Mouse (Mus musculus): ENCODE results near the gene Gli3.

Gli3 gene

DNA sequence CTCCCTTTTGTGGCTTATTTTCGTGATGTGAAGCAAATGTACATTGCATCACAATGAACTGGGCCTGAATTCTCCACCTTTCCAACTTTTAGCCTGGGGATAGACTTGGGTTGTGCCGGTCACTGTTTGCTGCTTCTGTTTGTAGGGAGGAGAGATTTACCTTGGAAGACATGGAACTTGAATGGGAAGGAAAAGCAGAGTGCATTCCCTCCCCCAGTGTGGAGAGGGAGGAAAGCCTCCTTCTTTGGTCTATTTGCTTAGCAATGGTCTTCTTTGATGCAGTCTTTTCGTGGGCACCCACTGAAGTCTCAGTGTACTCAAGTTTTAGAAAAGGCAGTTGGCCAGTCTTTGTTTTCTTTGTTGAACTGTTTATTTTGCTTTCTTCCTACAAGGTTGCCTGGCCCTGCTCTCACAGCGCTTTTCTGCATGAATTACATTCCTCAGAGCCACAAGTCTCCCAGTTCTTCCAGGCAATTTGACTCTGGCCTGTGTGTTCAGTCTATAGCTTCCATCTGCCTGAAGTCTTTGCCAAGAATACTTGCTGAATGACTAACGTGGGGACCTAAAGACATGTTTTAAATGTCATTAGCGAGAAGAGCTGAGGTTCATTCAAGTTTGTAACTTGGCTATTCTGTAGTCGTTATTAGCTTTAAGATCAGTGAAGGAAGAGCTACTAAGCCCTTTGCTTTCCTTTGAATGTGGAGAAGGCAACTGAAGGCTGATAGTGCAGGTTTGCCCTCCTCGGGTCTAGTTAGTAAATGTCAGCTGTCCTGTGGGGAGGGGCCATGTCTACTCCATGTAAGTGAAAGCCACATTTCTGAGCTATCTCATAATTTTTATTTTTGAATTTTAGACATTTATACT is 161.7 kb downstream of the Gli3 start:
- TF ChIP-seq GATA4 (IDR thresholded peaks at IDR 0.05; ENCODE audit: insufficient replicate concordance, low read length), result no peak

DNA sequence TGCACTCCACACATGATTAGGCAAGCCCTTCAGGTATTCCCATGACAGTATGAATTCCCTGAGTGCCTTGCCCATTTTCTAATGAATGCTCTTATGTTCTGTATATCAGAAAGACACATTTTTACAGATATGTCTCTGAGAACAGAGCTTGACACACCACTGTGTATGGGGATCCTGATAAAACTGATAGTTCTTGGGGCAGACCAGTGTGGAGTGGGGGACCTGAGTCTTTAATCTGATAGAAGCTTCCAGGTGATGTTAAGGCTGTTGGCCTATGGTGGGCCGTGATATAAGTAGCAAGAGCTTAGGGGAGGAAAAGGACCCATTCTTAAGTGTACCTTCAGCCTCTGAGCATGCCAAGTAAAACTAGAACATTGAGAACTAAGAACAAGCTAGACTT is 178.5 kb downstream of the Gli3 start:
- TF ChIP-seq GATA4 (IDR thresholded peaks at IDR 0.05; ENCODE audit: insufficient replicate concordance, low read length), result no peak

DNA sequence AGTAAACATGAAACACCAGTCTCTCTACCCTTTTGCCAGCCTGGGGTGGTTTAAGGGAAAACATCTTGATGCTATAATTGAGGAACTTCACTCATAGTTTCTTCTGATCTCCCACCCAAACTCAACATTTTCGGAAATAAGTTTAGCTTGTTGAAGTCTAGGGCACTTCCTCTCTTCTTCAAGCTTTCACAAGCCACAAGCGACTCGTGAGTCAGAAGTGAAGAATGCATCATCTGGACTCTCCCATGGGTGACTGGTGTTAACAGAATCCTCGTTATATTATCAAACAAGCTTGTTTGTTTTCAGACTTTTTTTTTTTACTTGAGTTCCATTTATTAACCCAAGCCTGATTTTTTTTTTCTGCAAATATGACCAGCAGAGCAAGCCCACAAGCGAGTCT is 197.5 kb downstream of the Gli3 start:
- no peak for TF ChIP-seq GATA4 (IDR thresholded peaks at IDR 0.05; ENCODE audit: insufficient replicate concordance, low read length)

DNA sequence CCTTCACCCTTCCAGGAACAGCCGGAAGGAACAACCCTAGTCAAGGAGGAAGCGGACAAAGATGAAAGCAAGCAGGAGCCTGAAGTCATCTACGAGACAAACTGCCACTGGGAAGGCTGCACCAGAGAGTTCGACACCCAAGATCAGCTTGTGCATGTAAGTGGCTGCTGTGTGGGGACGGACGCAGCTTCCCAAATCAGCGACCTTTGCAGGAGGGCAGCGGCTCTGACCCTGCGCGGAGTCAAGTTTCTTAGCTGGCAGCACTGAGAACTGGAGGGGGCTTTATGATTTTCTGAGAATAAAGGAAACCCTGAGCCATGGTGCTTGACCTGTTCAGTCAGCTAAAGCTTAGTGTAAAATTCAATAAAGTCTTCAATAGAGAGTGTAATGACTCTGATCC is 199.3 kb downstream of the Gli3 start:
- TF ChIP-seq GATA4 (IDR thresholded peaks at IDR 0.05; ENCODE audit: insufficient replicate concordance, low read length), result no peak

DNA sequence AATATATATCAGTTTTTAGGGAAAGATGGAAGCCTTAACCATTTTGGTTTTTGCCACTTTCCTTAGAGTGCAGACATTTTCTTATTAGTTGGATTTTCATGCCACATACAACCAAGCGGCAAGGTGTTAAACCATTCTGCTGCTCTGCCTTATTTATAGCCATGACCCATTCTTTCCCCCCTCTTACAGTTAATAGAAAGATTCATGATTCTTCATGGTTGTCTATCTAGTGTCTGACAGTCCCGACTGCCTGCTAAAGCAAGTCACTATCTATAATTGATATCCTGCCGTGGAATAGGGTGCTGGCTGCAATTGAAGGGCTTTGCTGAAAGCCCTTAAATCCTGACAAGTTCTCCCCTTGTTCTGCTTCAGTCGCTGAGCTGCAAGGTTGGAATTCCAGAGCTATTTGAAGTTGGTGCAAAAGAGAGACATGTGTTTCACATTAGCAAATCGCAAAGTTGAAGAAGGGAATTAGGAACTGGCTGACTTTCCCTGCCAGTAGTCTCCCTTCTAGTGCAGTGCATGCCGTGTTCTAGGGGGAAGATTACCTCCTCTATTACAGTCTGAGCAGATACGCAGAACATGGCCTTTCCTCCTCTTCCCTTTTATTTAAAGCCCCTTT is 201.7 kb downstream of the Gli3 start:
- TF ChIP-seq GATA4 (IDR thresholded peaks at IDR 0.05; ENCODE audit: insufficient replicate concordance, low read length), result no peak

DNA sequence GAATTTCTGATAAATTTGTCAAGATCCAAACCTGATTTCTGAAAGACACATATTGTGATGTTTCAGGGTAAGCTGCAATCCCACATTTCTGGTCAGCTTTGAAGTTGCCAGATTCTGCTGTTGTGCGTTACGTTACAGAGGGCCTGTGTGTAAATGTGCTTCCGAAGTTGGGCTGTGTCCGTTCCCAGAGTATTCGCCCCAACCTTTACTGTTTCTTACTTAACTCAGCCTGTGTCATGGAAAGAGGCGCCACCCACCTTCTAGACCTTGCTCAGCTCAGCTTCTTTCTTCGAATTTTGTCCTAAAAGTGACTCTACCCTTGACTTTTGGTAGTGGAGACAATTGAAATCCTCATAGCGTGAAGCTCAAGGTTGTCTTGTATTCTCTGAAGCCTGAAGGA is 202.5 kb downstream of the Gli3 start:
- TF ChIP-seq GATA4 (IDR thresholded peaks at IDR 0.05; ENCODE audit: insufficient replicate concordance, low read length), result no peak

DNA sequence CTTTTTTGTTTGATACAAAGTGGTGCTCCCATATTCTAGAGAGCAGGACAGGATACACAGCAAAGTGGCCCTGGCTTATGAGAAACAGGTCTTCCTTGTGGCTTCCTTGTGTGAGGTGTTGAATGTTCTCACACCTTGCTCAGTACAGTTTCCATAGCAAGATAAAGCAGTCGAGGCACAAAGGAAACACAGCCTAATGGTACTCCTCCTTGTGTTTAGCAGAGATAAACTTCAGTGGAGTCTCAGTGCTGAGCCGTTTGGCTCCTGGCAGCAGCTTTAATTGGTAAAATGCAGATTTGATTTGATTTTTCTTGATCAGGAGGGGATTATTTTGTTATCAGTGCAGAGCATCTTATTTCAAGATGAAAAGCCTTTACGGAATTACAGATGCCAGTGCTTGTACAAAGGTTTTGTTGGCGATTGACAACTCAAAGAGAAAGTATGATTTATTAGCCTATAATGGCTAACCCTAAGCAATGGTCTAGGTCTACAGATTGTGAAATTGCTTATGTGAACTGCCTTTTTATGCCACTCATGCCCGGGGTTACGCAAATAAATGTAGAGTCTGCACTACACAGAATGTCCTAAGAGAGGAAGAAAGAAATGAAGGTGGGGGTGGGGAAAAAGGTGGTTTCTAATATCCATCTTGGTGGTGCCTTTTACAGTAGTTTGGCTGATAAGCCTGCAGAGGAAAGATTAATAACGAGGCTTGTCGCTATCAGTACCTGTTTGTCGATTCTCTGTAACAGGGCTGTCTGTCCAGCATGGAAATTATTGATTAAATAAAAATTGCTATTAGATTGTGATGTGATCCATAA is 207.3 kb downstream of the Gli3 start:
- TF ChIP-seq GATA4 (IDR thresholded peaks at IDR 0.05; ENCODE audit: insufficient replicate concordance, low read length), result no peak

DNA sequence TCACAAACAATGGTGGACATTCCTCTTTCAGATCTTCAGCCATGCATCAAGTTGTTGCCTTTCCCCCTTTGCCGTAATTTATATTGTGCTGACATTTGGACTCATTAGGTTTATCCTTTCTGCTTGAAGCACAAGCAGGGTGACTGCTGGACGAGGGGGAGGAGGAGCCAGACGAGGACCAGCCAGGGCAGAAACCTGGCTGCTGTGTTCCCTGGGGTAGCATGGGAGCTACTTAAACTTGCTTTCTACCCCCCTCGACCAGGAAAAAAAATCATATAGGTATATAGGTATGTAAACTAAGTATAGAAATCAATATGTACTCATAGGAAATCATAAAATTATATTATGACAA is 207.9 kb downstream of the Gli3 start:
- no peak for TF ChIP-seq GATA4 (IDR thresholded peaks at IDR 0.05; ENCODE audit: insufficient replicate concordance, low read length)

DNA sequence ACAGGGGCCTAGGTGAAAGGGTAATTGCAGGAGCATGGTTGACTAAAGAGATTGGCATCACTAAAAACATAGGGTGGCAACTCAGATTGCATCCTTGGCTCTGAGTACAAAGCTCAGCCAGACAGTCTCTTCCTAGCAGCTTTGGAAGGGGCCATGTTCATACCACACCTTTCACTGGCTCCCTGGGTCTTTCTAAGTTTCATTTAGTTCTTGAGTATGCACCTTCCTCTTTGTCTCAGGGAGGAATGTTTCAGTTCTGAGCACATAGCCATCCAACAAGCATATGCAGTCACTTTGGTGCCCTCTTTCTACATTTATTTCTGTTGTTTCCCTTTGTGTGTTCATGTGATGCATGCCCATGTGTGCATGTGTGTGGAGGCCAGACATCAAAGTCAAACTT is 212.4 kb downstream of the Gli3 start:
- TF ChIP-seq GATA4 (IDR thresholded peaks at IDR 0.05; ENCODE audit: insufficient replicate concordance, low read length), result no peak

DNA sequence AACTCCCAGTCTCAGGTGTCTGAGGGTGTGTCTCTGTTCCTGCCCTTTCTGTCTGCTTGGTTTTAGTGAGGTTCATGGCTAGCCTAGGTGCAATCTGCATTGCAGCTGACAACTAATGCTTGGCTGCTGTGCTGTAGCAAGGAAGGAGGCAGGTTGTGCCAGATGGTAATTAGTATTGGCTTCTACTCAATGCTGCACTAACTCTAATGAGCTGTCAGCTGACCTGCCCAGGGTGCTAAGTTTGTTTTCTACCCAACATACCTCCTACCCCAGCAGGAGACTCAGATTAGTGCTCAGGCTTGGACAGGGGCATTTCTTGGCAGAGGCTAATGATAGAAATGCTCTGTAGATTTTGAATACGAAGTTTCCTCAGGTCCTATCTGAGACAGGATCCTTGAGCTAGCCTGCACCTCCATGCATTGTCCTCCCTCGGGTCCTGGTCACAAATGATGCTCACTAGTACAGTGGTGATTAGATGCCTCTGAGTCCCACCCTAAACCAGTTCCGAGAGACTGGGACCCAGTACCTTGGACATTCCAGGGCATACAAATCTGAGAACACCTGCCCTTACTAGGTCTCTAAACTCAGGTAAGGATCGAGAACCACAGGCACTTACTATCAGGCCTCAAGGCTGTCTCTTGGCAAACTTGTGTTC is 214.2 kb downstream of the Gli3 start:
- TF ChIP-seq GATA4 (IDR thresholded peaks at IDR 0.05; ENCODE audit: insufficient replicate concordance, low read length), result no peak

DNA sequence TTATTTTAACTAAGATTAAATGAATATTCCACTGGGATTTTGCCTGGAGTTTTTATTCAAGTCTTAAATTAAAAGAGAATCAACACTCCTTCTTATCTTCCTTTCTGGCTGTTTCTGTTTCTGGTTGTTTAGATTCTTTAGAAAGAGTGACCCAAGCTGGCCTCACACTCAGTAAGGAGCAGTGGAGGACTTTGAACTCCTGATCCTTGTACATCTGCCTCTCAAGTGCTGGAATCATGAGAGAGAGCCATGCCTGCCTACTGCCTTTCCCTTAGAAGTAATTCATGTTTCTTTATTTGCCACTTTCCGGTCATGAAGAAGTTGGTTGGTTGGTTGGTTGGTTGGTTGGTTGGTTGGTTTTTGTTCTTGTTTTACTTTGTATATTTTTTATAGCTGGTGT is 218.5 kb downstream of the Gli3 start:
- no peak for TF ChIP-seq GATA4 (IDR thresholded peaks at IDR 0.05; ENCODE audit: insufficient replicate concordance, low read length)

DNA sequence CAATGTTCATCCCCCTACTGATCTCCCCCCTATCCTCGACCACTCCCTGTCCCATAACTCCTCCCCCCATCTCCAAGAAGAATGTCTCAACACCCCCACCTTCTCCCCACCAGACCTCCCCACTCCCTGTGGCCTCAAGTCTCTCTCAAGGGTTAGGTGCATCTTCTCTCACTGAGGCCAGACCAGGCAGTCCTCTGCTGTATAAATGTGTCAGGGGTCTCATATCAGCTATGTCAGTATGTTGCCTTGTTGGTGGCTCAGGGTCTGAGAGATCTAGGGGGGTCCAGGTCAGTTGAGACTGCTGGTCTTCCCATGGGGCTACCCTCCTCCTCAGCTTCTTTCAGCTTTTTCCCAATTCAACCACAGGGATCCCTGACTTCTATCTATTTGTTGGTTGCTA is 220.0 kb downstream of the Gli3 start:
- no peak for TF ChIP-seq GATA4 (IDR thresholded peaks at IDR 0.05; ENCODE audit: insufficient replicate concordance, low read length)

DNA sequence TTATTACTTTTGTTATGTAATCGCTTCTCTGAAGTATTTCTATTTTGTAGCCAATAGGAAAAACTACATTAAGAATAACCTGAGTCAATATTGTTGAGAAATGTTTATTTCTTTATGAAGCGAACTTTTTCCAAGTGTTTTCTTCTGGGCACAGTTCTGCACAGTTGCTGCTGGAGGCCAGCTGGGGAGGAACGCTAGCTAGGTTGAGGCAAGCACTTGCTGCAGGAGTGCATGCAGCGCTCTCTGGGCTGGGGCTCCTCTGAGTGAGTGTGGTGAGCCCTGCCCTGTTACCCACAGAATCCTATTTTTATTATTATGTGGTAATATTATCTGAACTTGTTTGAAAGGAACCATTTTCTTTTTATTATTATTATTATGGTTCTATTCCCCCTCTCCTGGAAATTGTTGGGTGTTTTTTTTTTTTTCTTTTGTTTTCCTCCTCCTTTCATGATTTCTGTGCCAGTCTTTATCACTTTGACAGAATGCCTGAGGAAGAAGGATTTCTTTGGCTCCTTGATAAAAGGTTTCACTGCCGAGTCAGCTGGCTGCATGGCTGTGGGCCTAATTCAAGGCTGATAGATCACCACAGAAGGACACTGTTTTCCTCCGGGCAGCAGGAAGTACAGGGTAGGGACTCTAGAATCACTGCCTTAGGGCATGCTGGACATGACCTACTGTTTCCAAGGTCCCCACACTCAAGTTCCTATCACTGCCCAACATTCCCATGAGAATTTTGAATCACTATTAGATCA is 225.2 kb downstream of the Gli3 start:
- no peak for TF ChIP-seq GATA4 (IDR thresholded peaks at IDR 0.05; ENCODE audit: insufficient replicate concordance, low read length)

DNA sequence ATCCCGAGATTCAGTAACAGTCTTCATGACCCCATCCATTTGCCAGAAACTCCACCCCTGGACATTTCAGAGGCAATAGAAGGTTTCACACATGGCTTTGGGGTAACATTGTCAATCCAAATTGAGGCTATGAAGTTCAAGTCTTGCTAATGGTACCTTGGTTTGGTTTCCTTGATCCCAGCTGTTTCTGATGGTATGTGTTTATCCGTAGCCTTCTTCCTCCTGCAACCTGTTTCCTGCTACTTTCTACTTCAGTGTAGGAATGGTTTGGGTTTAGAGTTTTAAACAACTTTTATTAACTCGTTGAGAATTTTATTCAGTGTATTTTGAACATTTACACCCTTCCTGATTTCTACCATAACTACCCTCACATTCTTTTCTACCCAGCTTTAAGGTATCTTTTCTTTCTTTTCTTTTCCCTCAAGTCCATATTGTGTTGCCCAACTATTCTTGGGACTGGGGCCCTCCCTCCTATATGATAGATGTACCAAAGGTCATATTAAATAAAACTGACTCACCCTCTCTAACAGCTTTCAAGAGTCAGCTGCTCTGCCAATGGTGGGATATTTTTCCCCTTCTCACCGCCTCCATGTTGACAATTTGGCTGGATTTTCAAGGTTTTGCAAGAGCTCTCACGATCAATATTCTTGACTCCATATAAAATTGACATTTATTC is 225.9 kb downstream of the Gli3 start:
- TF ChIP-seq GATA4 (IDR thresholded peaks at IDR 0.05; ENCODE audit: insufficient replicate concordance, low read length), result no peak
